Mouse (Mus musculus): ENCODE results near the gene Gm4353. TPM values are rescaled to one million over a fixed set of nuclear protein-coding genes. Genes with fewer than 3 reads are reported as not detected.

Gene Gm4353
- polyA plus RNA-seq, 1 experiment = 0.85 TPM

GRCm38 (mm10) chr7:116124057-116124456, 39.6 kb upstream of the Gm4353 start:
- Histone ChIP-seq H3K27ac (ENCODE audit: insufficient read depth, low read length) (no peak overlapping the region), H3K4me1 (ENCODE audit: control insufficient read depth, insufficient read depth, insufficient read length) (no peaks in the 10 kb centered on the region), H3K4me3 (ENCODE audit: extremely low read depth, insufficient read depth, insufficient read length) (no peak overlapping the region), H3K36me3 (ENCODE audit: control insufficient read depth, insufficient read depth, low read length) (no peaks in the 10 kb centered on the region), H3K27me3 (ENCODE audit: control insufficient read depth, insufficient read depth, low read length) (no peaks in the 10 kb centered on the region)
- DNase-seq (ENCODE audit: low read depth in 1 of 2, low spot score in 2 of 2) = no peak
- 90% methylated on average over 12 of the region's 12 CpGs for whole genome bisulfite sequencing
- TF ChIP-seq CTCF (IDR thresholded peaks at IDR 0.05; ENCODE audit: extremely low read depth, insufficient read depth, insufficient read length, insufficient replicate concordance) = no peak
- TF ChIP-seq POLR2A (IDR thresholded peaks at IDR 0.05; ENCODE audit: low read depth, low read length) = no peak

GRCm38 (mm10) chr7:116123597-116123985, 39.2 kb upstream of the Gm4353 start:
- Histone ChIP-seq H3K36me3 (ENCODE audit: control insufficient read depth, insufficient read depth, low read length) (no peaks in the 10 kb centered on the region), H3K4me1 (ENCODE audit: control insufficient read depth, insufficient read depth, insufficient read length) (no peaks in the 10 kb centered on the region)
- WGBS = 74% methylated on average over 2 of the region's 2 CpGs

GRCm38 (mm10) chr7:116122981-116123596, 38.7 kb upstream of the Gm4353 start:
- no peak overlapping the region for H3K4me3 ChIP-seq (ENCODE audit: extremely low read depth, insufficient read depth, insufficient read length)
- TF ChIP-seq POLR2A (IDR thresholded peaks at IDR 0.05; ENCODE audit: low read depth, low read length) (no peak), CTCF (IDR thresholded peaks at IDR 0.05; ENCODE audit: extremely low read depth, insufficient read depth, insufficient read length, insufficient replicate concordance) (no peak)
- H3K27me3 ChIP-seq (ENCODE audit: control insufficient read depth, insufficient read depth, low read length) = no peaks in the 10 kb centered on the region
- H3K4me1 ChIP-seq (ENCODE audit: control insufficient read depth, insufficient read depth, insufficient read length) = no peaks in the 10 kb centered on the region
- no peak overlapping the region for H3K27ac ChIP-seq (ENCODE audit: insufficient read depth, low read length)
- no peak for DNase-seq (ENCODE audit: low read depth in 1 of 2, low spot score in 2 of 2)
- H3K36me3 ChIP-seq (ENCODE audit: control insufficient read depth, insufficient read depth, low read length) = no peaks in the 10 kb centered on the region
- WGBS = 88% methylated on average over 13 of the region's 13 CpGs

More at GRCm38 (mm10) chr7:116123597-116123985, 39.2 kb upstream of the Gm4353 start:
- Histone ChIP-seq H3K27me3 (ENCODE audit: control insufficient read depth, insufficient read depth, low read length) (no peaks in the 10 kb centered on the region), H3K27ac (ENCODE audit: insufficient read depth, low read length) (no peak overlapping the region), H3K4me3 (ENCODE audit: extremely low read depth, insufficient read depth, insufficient read length) (no peak overlapping the region)
- TF ChIP-seq CTCF (IDR thresholded peaks at IDR 0.05; ENCODE audit: extremely low read depth, insufficient read depth, insufficient read length, insufficient replicate concordance) = no peak
- TF ChIP-seq POLR2A (IDR thresholded peaks at IDR 0.05; ENCODE audit: low read depth, low read length) = no peak
- DNase-seq (ENCODE audit: low read depth in 1 of 2, low spot score in 2 of 2) = no peak

- Histone ChIP-seq H3K4me1 (ENCODE audit: control insufficient read depth, insufficient read depth, insufficient read length) (no peaks in the 10 kb centered on the region), H3K27me3 (ENCODE audit: control insufficient read depth, insufficient read depth, low read length) (no peaks in the 10 kb centered on the region), H3K4me3 (ENCODE audit: extremely low read depth, insufficient read depth, insufficient read length) (no peak overlapping the region), H3K36me3 (ENCODE audit: control insufficient read depth, insufficient read depth, low read length) (no peaks in the 10 kb centered on the region), H3K27ac (ENCODE audit: insufficient read depth, low read length) (no peak overlapping the region)
- no peak for TF ChIP-seq POLR2A (IDR thresholded peaks at IDR 0.05; ENCODE audit: low read depth, low read length)
- TF ChIP-seq CTCF (IDR thresholded peaks at IDR 0.05; ENCODE audit: extremely low read depth, insufficient read depth, insufficient read length, insufficient replicate concordance) = no peak
- DNase-seq (ENCODE audit: low read depth in 1 of 2, low spot score in 2 of 2) = no peak
- 91% methylated on average over 11 of the region's 11 CpGs for WGBS
Observed at GRCm38 (mm10) chr7:116121202-116121601, 36.8 kb upstream of the Gm4353 start.

- no peaks in the 10 kb centered on the region for H3K4me1 ChIP-seq (ENCODE audit: control insufficient read depth, insufficient read depth, insufficient read length)
- no peak overlapping the region for H3K4me3 ChIP-seq (ENCODE audit: extremely low read depth, insufficient read depth, insufficient read length)
- TF ChIP-seq CTCF (IDR thresholded peaks at IDR 0.05; ENCODE audit: extremely low read depth, insufficient read depth, insufficient read length, insufficient replicate concordance) = no peak
- no peak for TF ChIP-seq POLR2A (IDR thresholded peaks at IDR 0.05; ENCODE audit: low read depth, low read length)
- H3K36me3 ChIP-seq (ENCODE audit: control insufficient read depth, insufficient read depth, low read length) = no peaks in the 10 kb centered on the region
- H3K27ac ChIP-seq (ENCODE audit: insufficient read depth, low read length) = no peak overlapping the region
- DNase-seq (ENCODE audit: low read depth in 1 of 2, low spot score in 2 of 2) = no peak
- no peaks in the 10 kb centered on the region for H3K27me3 ChIP-seq (ENCODE audit: control insufficient read depth, insufficient read depth, low read length)
- WGBS = 94% methylated on average over 4 of the region's 4 CpGs
Observed at GRCm38 (mm10) chr7:116120737-116121136, 36.3 kb upstream of the Gm4353 start.

GRCm38 (mm10) chr7:116119306-116119857, 34.9 kb upstream of the Gm4353 start:
- Histone ChIP-seq H3K36me3 (ENCODE audit: control insufficient read depth, insufficient read depth, low read length) (no peaks in the 10 kb centered on the region), H3K4me3 (ENCODE audit: extremely low read depth, insufficient read depth, insufficient read length) (no peak overlapping the region), H3K4me1 (ENCODE audit: control insufficient read depth, insufficient read depth, insufficient read length) (no peaks in the 10 kb centered on the region), H3K27ac (ENCODE audit: insufficient read depth, low read length) (no peak overlapping the region), H3K27me3 (ENCODE audit: control insufficient read depth, insufficient read depth, low read length) (no peaks in the 10 kb centered on the region)
- 85% methylated on average over 1 of the region's 1 CpGs for WGBS
- no peak for DNase-seq (ENCODE audit: low read depth in 1 of 2, low spot score in 2 of 2)
- TF ChIP-seq CTCF (IDR thresholded peaks at IDR 0.05; ENCODE audit: extremely low read depth, insufficient read depth, insufficient read length, insufficient replicate concordance) (no peak), POLR2A (IDR thresholded peaks at IDR 0.05; ENCODE audit: low read depth, low read length) (no peak)

- no peaks in the 10 kb centered on the region for H3K27me3 ChIP-seq (ENCODE audit: control insufficient read depth, insufficient read depth, low read length)
- H3K36me3 ChIP-seq (ENCODE audit: control insufficient read depth, insufficient read depth, low read length) = no peaks in the 10 kb centered on the region
- no peaks in the 10 kb centered on the region for H3K4me1 ChIP-seq (ENCODE audit: control insufficient read depth, insufficient read depth, insufficient read length)
- no peak overlapping the region for H3K4me3 ChIP-seq (ENCODE audit: extremely low read depth, insufficient read depth, insufficient read length)
- TF ChIP-seq POLR2A (IDR thresholded peaks at IDR 0.05; ENCODE audit: low read depth, low read length) (no peak), CTCF (IDR thresholded peaks at IDR 0.05; ENCODE audit: extremely low read depth, insufficient read depth, insufficient read length, insufficient replicate concordance) (no peak)
- H3K27ac ChIP-seq (ENCODE audit: insufficient read depth, low read length) = no peak overlapping the region
- no peak for DNase-seq (ENCODE audit: low read depth in 1 of 2, low spot score in 2 of 2)
- WGBS = 78% methylated on average over 2 of the region's 2 CpGs
Observed at GRCm38 (mm10) chr7:116115991-116116390, 31.6 kb upstream of the Gm4353 start.

Measured in spleen, adult 2 months (tissue).